ENCODE assay signal across 8 mouse cellular contexts in the genomic region with DNA sequence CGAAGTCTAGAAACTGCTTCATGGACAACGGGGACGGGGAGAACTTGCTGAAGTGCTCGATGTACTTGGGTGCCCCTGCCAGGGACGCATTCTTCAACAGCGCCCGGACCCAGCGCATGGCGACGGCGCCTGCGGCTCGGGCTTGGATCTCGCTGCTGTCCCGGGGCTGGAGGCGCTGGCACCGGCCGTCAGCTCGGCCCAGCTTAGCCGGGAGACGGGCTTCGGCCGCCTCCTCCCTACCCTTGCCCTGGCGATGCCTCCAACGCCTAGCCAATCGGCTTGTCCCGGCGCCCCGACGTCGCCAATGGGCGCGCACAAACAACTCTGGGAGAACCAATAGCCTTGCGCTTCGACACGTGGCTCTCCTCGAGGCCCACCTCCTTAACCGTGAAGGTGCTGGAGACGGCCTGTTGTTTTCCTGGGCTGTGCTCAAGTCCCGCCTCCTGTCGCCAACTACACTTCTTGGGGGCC. TPM values are rescaled to one million over a fixed set of nuclear protein-coding genes. Genes with fewer than 3 reads are reported as not detected.
DNase-seq lines count a peak whose midpoint lies in the region; ATAC-seq and TF ChIP-seq lines count a peak whose summit lies in the region.

Gene Pdk2 (minus strand): TSS at position 216 of the 471 bp plus-strand sequence.

- TF ChIP-seq CTCF in cortical plate, adult 2 months (IDR thresholded peaks at IDR 0.05; ENCODE audit: extremely low read depth, insufficient read depth, low read length): no peak
- TF ChIP-seq CTCF in gastrocnemius, adult 2 months (IDR thresholded peaks at IDR 0.05): no peak

- H3K27ac ChIP-seq in cortical plate, adult 2 months (ENCODE audit: insufficient read depth, low read length): peak within 1 kb of the TSS; percentile 59
- H3K27ac ChIP-seq in gastrocnemius, adult 2 months: peak within 1 kb of the TSS; percentile 98
- peak within 1 kb of the TSS; percentile 72 for H3K27ac ChIP-seq in hindbrain, embryonic 16.5 days (ENCODE audit: low read depth, low read length)

- WGBS in hindbrain, embryonic 16.5 days: 2% methylated on average over 30 of the region's 41 CpGs

- peak within 1 kb of the TSS; percentile 76 for H3K9ac ChIP-seq in hindbrain, embryonic 16.5 days (ENCODE audit: low read depth, low read length)

- TF ChIP-seq POLR2A in cortical plate, adult 2 months (IDR thresholded peaks at IDR 0.05; ENCODE audit: extremely low read depth, insufficient read depth, low read length): peak; percentile 47; the same call in 1 of the 2 replicates

- peaks cover 4% of the 10 kb centered on the region; the same call in 1 of the 2 replicates for H3K4me1 ChIP-seq in cortical plate, adult 2 months (ENCODE audit: control insufficient read depth, insufficient read depth, low read length)
- H3K4me1 ChIP-seq in hindbrain, embryonic 16.5 days (ENCODE audit: control insufficient read depth, insufficient read depth, low read depth, low read length): peaks cover 19% of the 10 kb centered on the region

- H3K9me3 ChIP-seq in hindbrain, embryonic 16.5 days (ENCODE audit: control insufficient read depth, low read length): no peaks in the 10 kb centered on the region

- H3K36me3 ChIP-seq in hindbrain, embryonic 16.5 days (ENCODE audit: control insufficient read depth, insufficient read depth, low read length): no peaks in the 10 kb centered on the region

- peak within 1 kb of the TSS; percentile 71 for H3K4me3 ChIP-seq in cortical plate, adult 2 months (ENCODE audit: insufficient read depth, low read length)
- peak within 1 kb of the TSS; percentile 92 for H3K4me3 ChIP-seq in gastrocnemius, adult 2 months
- peak within 1 kb of the TSS; percentile 82 for H3K4me3 ChIP-seq in hindbrain, embryonic 16.5 days (ENCODE audit: low read length)

- peak; percentile 98 for DNase-seq in adipocyte (ENCODE audit: low spot score)
- DNase-seq in gastrocnemius, adult 2 months: peak; percentile 98
- DNase-seq in left cerebral cortex, adult 11 months (ENCODE audit: low spot score): peak; percentile 95
- DNase-seq in lung, postnatal 36 days: peak; percentile 98
- DNase-seq in retina, embryonic 14.5 days (ENCODE audit: low spot score): peak; percentile 96
- DNase-seq in thymus, postnatal 36 days: peak; percentile 89 to 94

- H3K4me2 ChIP-seq in hindbrain, embryonic 16.5 days (ENCODE audit: low read length): peak within 1 kb of the TSS; percentile 89

- peak; percentile 97 for ATAC-seq in hindbrain, embryonic 16.5 days

- intact Hi-C loops in gastrocnemius, adult 2 months (cut with DNase I): loop anchor here (2.0 to 10.0 kb wide), 2 partner anchors 62 to 176 kb away; no protein-coding TSS in a partner anchor

- no peaks in the 10 kb centered on the region for H3K27me3 ChIP-seq in hindbrain, embryonic 16.5 days (replicated peaks; ENCODE audit: control insufficient read depth, insufficient read depth, low read length)

RNA-seq across cellular contexts. Expression of gene Pdk2, which starts in this region (rescaled TPM):
- 106 TPM in 2 replicates for polyA plus RNA-seq in cortical plate, adult 2 months (2012; rRNA removed)
- 100 to 1,000 TPM; 471 to 485 TPM for total RNA-seq in gastrocnemius, adult 2 months (2021)
- 34.6 and 42.1 TPM in 2 replicates for polyA plus RNA-seq in hindbrain, embryonic 16.5 days (2015; fragmentation: Nextera tagmentation; extraction: Ambion mirVana)

Comparison
In these comparisons a context has a peak if more than half of its experiments do, and no peak if none do; other contexts are left out.
1. Peak in every context shown above with its lines: DNase-seq, ATAC-seq, H3K4me3 ChIP-seq and H3K27ac ChIP-seq.